ENCODE assay signal across 8 mouse cellular contexts in the genomic region with DNA sequence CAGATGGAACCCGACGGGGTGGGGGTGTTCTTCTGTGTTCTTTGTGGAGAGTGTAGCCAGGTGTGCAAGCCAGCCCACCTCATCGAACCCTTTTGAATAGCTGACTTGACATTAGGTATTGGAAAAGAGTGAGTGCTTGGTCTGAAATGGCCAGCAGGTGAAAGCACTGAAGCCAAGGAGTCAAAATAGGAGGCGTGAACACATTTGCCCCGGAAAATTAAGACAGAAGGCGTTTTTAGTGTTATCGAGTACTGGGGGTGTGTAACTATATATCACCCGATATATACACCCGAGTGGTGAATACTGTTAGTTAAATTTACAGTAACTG. TPM values are rescaled to one million over a fixed set of nuclear protein-coding genes. Genes with fewer than 3 reads are reported as not detected.
DNase-seq lines count a peak whose midpoint lies in the region; ATAC-seq and TF ChIP-seq lines count a peak whose summit lies in the region.

No protein-coding gene starts in this region.

- H3K4me2 ChIP-seq in liver, embryonic 12.5 days, result peak overlapping the region; percentile 76

- no peaks in the 10 kb centered on the region for H3K9me3 ChIP-seq in liver, embryonic 12.5 days (replicated peaks)

- peak overlapping the region; percentile 1; the same call in 1 of the 2 replicates for H3K27ac ChIP-seq in spleen, adult 2 months (ENCODE audit: insufficient read depth, low read length)
- H3K27ac ChIP-seq in liver, embryonic 12.5 days, result no peak overlapping the region

- H3K9ac ChIP-seq in liver, embryonic 12.5 days, result no peak overlapping the region

- H3K27me3 ChIP-seq in spleen, adult 2 months (ENCODE audit: control insufficient read depth, insufficient read depth, low read length), result peaks cover 12% of the 10 kb centered on the region
- H3K27me3 ChIP-seq in liver, embryonic 12.5 days (replicated peaks), result peaks cover 46% of the 10 kb centered on the region

- peak; percentile 49 to 71 for DNase-seq in cerebellum, postnatal 14 days
- DNase-seq in spleen, adult 2 months (ENCODE audit: low read depth in 1 of 2, low spot score in 2 of 2), result no peak
- DNase-seq in spleen, postnatal 36 days (ENCODE audit: low spot score in 2 of 2), result no peak
- no peak for DNase-seq in retina, embryonic 14.5 days (ENCODE audit: low spot score)
- DNase-seq in layer of hippocampus, adult 9-11 months, result no peak
- DNase-seq in retina, postnatal 1 day, result no peak

- H3K4me1 ChIP-seq in spleen, adult 2 months (ENCODE audit: control insufficient read depth, insufficient read depth, insufficient read length), result peaks cover 4% of the 10 kb centered on the region; the same call in 1 of the 2 replicates
- H3K4me1 ChIP-seq in liver, embryonic 12.5 days, result peaks cover 3% of the 10 kb centered on the region

- peak overlapping the region; percentile 17; the same call in 1 of the 2 replicates for H3K4me3 ChIP-seq in spleen, adult 2 months (ENCODE audit: extremely low read depth, insufficient read depth, insufficient read length)
- H3K4me3 ChIP-seq in liver, embryonic 12.5 days, result peak overlapping the region; percentile 58

- TF ChIP-seq CTCF in spleen, adult 2 months (IDR thresholded peaks at IDR 0.05; ENCODE audit: extremely low read depth, insufficient read depth, insufficient read length, insufficient replicate concordance), result no peak

- WGBS in spleen, adult 2 months, result 37% methylated on average over 9 of the region's 9 CpGs
- 27% methylated on average over 9 of the region's 9 CpGs for WGBS in liver, embryonic 12.5 days (ENCODE audit: insufficient replicate concordance)

- H3K36me3 ChIP-seq in spleen, adult 2 months (ENCODE audit: control insufficient read depth, insufficient read depth, low read length), result no peaks in the 10 kb centered on the region
- no peaks in the 10 kb centered on the region for H3K36me3 ChIP-seq in liver, embryonic 12.5 days

- no peak for ATAC-seq in cerebellum, adult (ENCODE audit: insufficient number of reproducible peaks, low FRiP score, low TSS enrichment)
- no peak for ATAC-seq in liver, embryonic 12.5 days

- no peak for TF ChIP-seq POLR2A in spleen, adult 2 months (IDR thresholded peaks at IDR 0.05; ENCODE audit: low read depth, low read length)

RNA-seq across cellular contexts. Expression of gene Lhfp, which starts 0.9 kb away (rescaled TPM):
- polyA plus RNA-seq in spleen, adult 2 months (2012; rRNA removed), result 87.1 and 88.7 TPM in 2 replicates
- polyA plus RNA-seq in liver, embryonic 12.5 days (2016; fragmentation: Nextera tagmentation; extraction: Ambion mirVana), result 6.3 and 6.9 TPM in 2 replicates

RNA-seq across cellular contexts. Expression of gene Cog6, which starts 25.2 kb away (rescaled TPM):
- polyA plus RNA-seq in spleen, adult 2 months (2012; rRNA removed), result 7.0 and 7.2 TPM in 2 replicates
- polyA plus RNA-seq in liver, embryonic 12.5 days (2016; fragmentation: Nextera tagmentation; extraction: Ambion mirVana), result 19.2 and 21.5 TPM in 2 replicates

Comparison
In these comparisons a context has a peak if more than half of its experiments do, and no peak if none do; other contexts are left out.
1. DNase-seq: peak in cerebellum, postnatal 14 days (2 of 2); none in spleen, adult 2 months (0 of 2), spleen, postnatal 36 days (0 of 2), retina, embryonic 14.5 days (single experiment), layer of hippocampus, adult 9-11 months (single experiment) and retina, postnatal 1 day (single experiment).
2. RNA of gene Lhfp, which starts 0.9 kb away (polyA plus RNA-seq): 87.1 to 88.7 TPM in spleen, adult 2 months; 6.3 to 6.9 TPM in liver, embryonic 12.5 days; every median in the first group is over 10 times any median in the second.